Mouse (Mus musculus) stomach, embryonic 15.5 days (tissue): ENCODE results near the gene Tmem208. TPM values are rescaled to one million over a fixed set of nuclear protein-coding genes. Genes with fewer than 3 reads are reported as not detected.
"Not testable (repeated sequence)": the region's sequence is repeated elsewhere in the genome, so short reads cannot be mapped to it uniquely, and the experiment has no call there.

Experiments used
- ATAC-seq: fragments of 200-750 bp; cut with Nextera tagmentation; 2 replicates; pipeline ENCODE4 v1.8.0; 2017; ENCODE audit warnings: low read depth, moderate number of reproducible peaks, moderate TSS enrichment; ENCODE audit not compliant: insufficient read depth, low FRiP score
- H3K27ac ChIP-seq: fragments of 300-500 bp; sonication (generic); 2 replicates; pipeline ENCODE4 v1.5.1; 2015; ENCODE audit warnings: mild to moderate bottlenecking, inconsistent platforms
- H3K27me3 ChIP-seq: fragments of 300-500 bp; sonication (generic); replicated peaks from 2 replicates; pipeline ENCODE4 v1.6.1; 2015; ENCODE audit warnings: inconsistent platforms
- H3K36me3 ChIP-seq: fragments of 300-500 bp; sonication (generic); 2 replicates; pipeline ENCODE4 v1.6.1; 2015; ENCODE audit warnings: inconsistent platforms
- H3K4me1 ChIP-seq: fragments of 300-500 bp; sonication (generic); 2 replicates; pipeline ENCODE4 v1.6.1; 2015; ENCODE audit warnings: inconsistent platforms
- H3K4me2 ChIP-seq: fragments of 300-500 bp; sonication (generic); 2 replicates; pipeline ENCODE4 v1.6.1; 2015; ENCODE audit warnings: mild to moderate bottlenecking, inconsistent platforms
- H3K4me3 ChIP-seq: fragments of 300-500 bp; sonication (generic); replicated peaks from 2 replicates; pipeline ENCODE4 v1.5.1; 2015; ENCODE audit warnings: inconsistent platforms
- H3K9ac ChIP-seq: fragments of 300-500 bp; sonication (generic); 2 replicates; pipeline ENCODE4 v1.6.1; 2015; ENCODE audit warnings: inconsistent platforms
- H3K9me3 ChIP-seq: fragments of 300-500 bp; sonication (generic); 2 replicates; pipeline ENCODE4 v1.6.1; 2016; ENCODE audit warnings: inconsistent platforms
- WGBS: fragments of 180-500 bp; shearing (Covaris S2); methylation state at CpG from one replicate; pipeline ENCODE4 v1.1.7; 2015; 5-methylcytosine and 5-hydroxymethylcytosine counted together
- polyA plus RNA-seq: library from polyadenylated mRNA; unstranded; fragments of >200 nt; fragmentation: Nextera tagmentation; extraction: Ambion mirVana; gene quantifications from 2 replicates; pipeline ENCODE4 v1.2.1, GENCODE M21; 2015

Tmem208 gene
- polyA plus RNA-seq, 1 experiment from 2014 or later: 131 TPM

GRCm38 (mm10) chr8:105290554-105291314 lies 35.4 kb upstream of the Tmem208 start:
- peaks cover 23% of the 10 kb centered on the region for H3K4me1 ChIP-seq
- 8% methylated on average over 31 of the region's 31 CpGs for WGBS
- no peak overlapping the region for H3K9ac ChIP-seq
- H3K36me3 ChIP-seq: no peaks in the 10 kb centered on the region
- peak overlapping the region; percentile 19; the same call in 1 of the 2 replicates for H3K4me3 ChIP-seq
- H3K9me3 ChIP-seq: no peaks in the 10 kb centered on the region
- no peak for ATAC-seq
- H3K27me3 ChIP-seq: peaks cover 10% of the 10 kb centered on the region
- H3K4me2 ChIP-seq: peak overlapping the region; percentile 84
- H3K27ac ChIP-seq: no peak overlapping the region

- H3K9me3 ChIP-seq, H3K9ac ChIP-seq, H3K27ac ChIP-seq, H3K4me2 ChIP-seq, H3K4me3 ChIP-seq, H3K36me3 ChIP-seq, ATAC-seq: not testable (repeated sequence)
- 79% methylated on average over 8 of the region's 8 CpGs for WGBS
- Histone ChIP-seq H3K27me3 (peaks cover 10% of the 10 kb centered on the region), H3K4me1 (peaks cover 23% of the 10 kb centered on the region)
Observed at GRCm38 (mm10) chr8:105291364-105291763, 34.8 kb upstream of the Tmem208 start.

GRCm38 (mm10) chr8:105291802-105292201 lies 34.4 kb upstream of the Tmem208 start:
- not testable (repeated sequence) for H3K9me3 ChIP-seq, H3K4me3 ChIP-seq, H3K27ac ChIP-seq, ATAC-seq, H3K36me3 ChIP-seq, H3K4me2 ChIP-seq, H3K9ac ChIP-seq
- 61% methylated on average over 3 of the region's 3 CpGs for WGBS
- Histone ChIP-seq H3K4me1 (peaks cover 23% of the 10 kb centered on the region), H3K27me3 (peaks cover 10% of the 10 kb centered on the region)

GRCm38 (mm10) chr8:105292471-105292870 lies 33.7 kb upstream of the Tmem208 start:
- Histone ChIP-seq H3K27me3 (peaks cover 10% of the 10 kb centered on the region), H3K4me3 (no peak overlapping the region), H3K36me3 (no peaks in the 10 kb centered on the region), H3K9ac (no peak overlapping the region), H3K4me2 (no peak overlapping the region), H3K4me1 (peaks cover 28% of the 10 kb centered on the region), H3K27ac (no peak overlapping the region), H3K9me3 (no peaks in the 10 kb centered on the region)
- WGBS: 78% methylated on average over 7 of the region's 7 CpGs
- no peak for ATAC-seq

- H3K9me3 ChIP-seq: no peaks in the 10 kb centered on the region
- no peaks in the 10 kb centered on the region for H3K36me3 ChIP-seq
- H3K27ac ChIP-seq: no peak overlapping the region
- H3K9ac ChIP-seq: no peak overlapping the region
- no peak overlapping the region for H3K4me3 ChIP-seq
- H3K27me3 ChIP-seq: peaks cover 10% of the 10 kb centered on the region
- no peak for ATAC-seq
- 70% methylated on average over 19 of the region's 19 CpGs for WGBS
- peaks cover 27% of the 10 kb centered on the region for H3K4me1 ChIP-seq
- no peak overlapping the region for H3K4me2 ChIP-seq
Observed at GRCm38 (mm10) chr8:105293405-105293804, 32.7 kb upstream of the Tmem208 start.

GRCm38 (mm10) chr8:105294776-105295175 lies 31.4 kb upstream of the Tmem208 start:
- peaks cover 30% of the 10 kb centered on the region for H3K4me1 ChIP-seq
- peaks cover 10% of the 10 kb centered on the region for H3K27me3 ChIP-seq
- H3K36me3 ChIP-seq: peaks cover 1% of the 10 kb centered on the region
- no peak overlapping the region for H3K4me2 ChIP-seq
- no peaks in the 10 kb centered on the region for H3K9me3 ChIP-seq
- H3K27ac ChIP-seq: no peak overlapping the region
- H3K9ac ChIP-seq: no peak overlapping the region
- no peak for ATAC-seq
- H3K4me3 ChIP-seq: peak overlapping the region; percentile 6; the same call in 1 of the 2 replicates
- 65% methylated on average over 9 of the region's 9 CpGs for WGBS

GRCm38 (mm10) chr8:105295256-105295655 lies 30.9 kb upstream of the Tmem208 start:
- Histone ChIP-seq H3K4me1 (peaks cover 27% of the 10 kb centered on the region), H3K27ac (peak overlapping the region; percentile 11; the same call in 1 of the 2 replicates), H3K4me2 (peak overlapping the region; percentile 12; the same call in 1 of the 2 replicates), H3K4me3 (peak overlapping the region; percentile 6; the same call in 1 of the 2 replicates), H3K36me3 (peaks cover 6% of the 10 kb centered on the region), H3K27me3 (peaks cover 6% of the 10 kb centered on the region), H3K9ac (no peak overlapping the region), H3K9me3 (no peaks in the 10 kb centered on the region)
- 68% methylated on average over 11 of the region's 11 CpGs for WGBS
- no peak for ATAC-seq

- ATAC-seq: no peak
- no peaks in the 10 kb centered on the region for H3K27me3 ChIP-seq
- H3K27ac ChIP-seq: peak within 1 kb of the TSS; percentile 11; the same call in 1 of the 2 replicates
- peak within 1 kb of the TSS; percentile 72 for H3K4me2 ChIP-seq
- H3K9me3 ChIP-seq: no peaks in the 10 kb centered on the region
- peaks cover 20% of the 10 kb centered on the region for H3K4me1 ChIP-seq
- H3K36me3 ChIP-seq: peaks cover 13% of the 10 kb centered on the region
- peak within 1 kb of the TSS; percentile 80 for H3K4me3 ChIP-seq
- H3K9ac ChIP-seq: no peak within 1 kb of the TSS
- WGBS: 54% methylated on average over 11 of the region's 11 CpGs
Observed at GRCm38 (mm10) chr8:105295895-105296573, 30.1 kb upstream of the Tmem208 start, which contains the start of gene Exoc3l. Gene Exoc3l, minus strand, starts transcription at chr8:105296101.

GRCm38 (mm10) chr8:105297511-105298192 lies 28.5 kb upstream of the Tmem208 start, which contains the start of gene E2f4:
Gene E2f4, plus strand, starts transcription at chr8:105297663.
- peak within 1 kb of the TSS; percentile 80 for H3K4me3 ChIP-seq
- peak within 1 kb of the TSS; percentile 49 for H3K27ac ChIP-seq
- peak; percentile 86; the same call in 1 of the 2 replicates for ATAC-seq
- peak within 1 kb of the TSS; percentile 72 for H3K4me2 ChIP-seq
- no peaks in the 10 kb centered on the region for H3K27me3 ChIP-seq
- H3K9ac ChIP-seq: peak within 1 kb of the TSS; percentile 83
- peaks cover 20% of the 10 kb centered on the region for H3K4me1 ChIP-seq
- under 1% methylated on average over 58 of the region's 58 CpGs for WGBS
- peaks cover 21% of the 10 kb centered on the region for H3K36me3 ChIP-seq
- H3K9me3 ChIP-seq: no peaks in the 10 kb centered on the region

GRCm38 (mm10) chr8:105298351-105299252 lies 27.6 kb upstream of the Tmem208 start:
- peak overlapping the region; percentile 83 for H3K9ac ChIP-seq
- no peak for ATAC-seq
- no peaks in the 10 kb centered on the region for H3K9me3 ChIP-seq
- H3K4me3 ChIP-seq: peak overlapping the region; percentile 80
- H3K27me3 ChIP-seq: no peaks in the 10 kb centered on the region
- H3K27ac ChIP-seq: no peak overlapping the region
- peaks cover 20% of the 10 kb centered on the region for H3K4me1 ChIP-seq
- H3K36me3 ChIP-seq: peaks cover 26% of the 10 kb centered on the region
- peak overlapping the region; percentile 72 for H3K4me2 ChIP-seq
- WGBS: 52% methylated on average over 18 of the region's 18 CpGs

GRCm38 (mm10) chr8:105299962-105300361 lies 26.2 kb upstream of the Tmem208 start:
- Histone ChIP-seq H3K4me3 (no peak overlapping the region), H3K27ac (no peak overlapping the region), H3K9ac (no peak overlapping the region), H3K9me3 (no peaks in the 10 kb centered on the region), H3K4me2 (no peak overlapping the region), H3K27me3 (no peaks in the 10 kb centered on the region), H3K4me1 (peaks cover 30% of the 10 kb centered on the region), H3K36me3 (peaks cover 30% of the 10 kb centered on the region)
- 85% methylated on average over 8 of the region's 8 CpGs for WGBS
- peak; percentile 87; the same call in 1 of the 2 replicates for ATAC-seq
